Mouse (Mus musculus) liver, embryonic 16.5 days (tissue): Measurements from ENCODE around the gene Actr3. TPM values are rescaled to one million over a fixed set of nuclear protein-coding genes. Genes with fewer than 3 reads are reported as not detected.

Experiments used
- ATAC-seq: fragments of 200-750 bp; cut with Nextera tagmentation; 2 replicates; pipeline ENCODE4 v1.8.0; 2017; ENCODE audit warnings: low read depth, mild to moderate bottlenecking, moderate number of reproducible peaks, moderate library complexity
- H3K27ac ChIP-seq: fragments of 300-500 bp; sonication (generic); 2 replicates; pipeline ENCODE4 v1.5.1; 2014; ENCODE audit warnings: mild to moderate bottlenecking, low read length
- H3K27me3 ChIP-seq: fragments of 300-500 bp; sonication (generic); 2 replicates; pipeline ENCODE4 v1.6.1; 2014; ENCODE audit warnings: low read depth, low read length, mixed read lengths; ENCODE audit not compliant: control insufficient read depth, insufficient read depth
- H3K36me3 ChIP-seq: fragments of 300-500 bp; sonication (generic); 2 replicates; pipeline ENCODE4 v1.6.1; 2014; ENCODE audit warnings: mild to moderate bottlenecking; ENCODE audit not compliant: control insufficient read depth, insufficient read depth
- H3K4me1 ChIP-seq: fragments of 300-500 bp; sonication (generic); 2 replicates; pipeline ENCODE4 v1.6.1; 2014; ENCODE audit warnings: low read depth, low read length, mixed read lengths; ENCODE audit not compliant: control insufficient read depth
- H3K4me2 ChIP-seq: fragments of 300-500 bp; sonication (generic); 2 replicates; pipeline ENCODE4 v1.6.1; 2014; ENCODE audit warnings: low read depth, low read length, mixed read lengths
- H3K4me3 ChIP-seq: fragments of 300-500 bp; sonication (generic); 2 replicates; pipeline ENCODE4 v1.5.1; 2014; ENCODE audit warnings: low read depth, mild to moderate bottlenecking, low read length
- H3K9ac ChIP-seq: fragments of 300-500 bp; sonication (generic); 2 replicates; pipeline ENCODE4 v1.6.1; 2014; ENCODE audit warnings: low read depth, low read length
- H3K9me3 ChIP-seq: fragments of 300-500 bp; sonication (generic); replicated peaks from 2 replicates; pipeline ENCODE4 v1.6.1; 2016; ENCODE audit warnings: low read length; ENCODE audit not compliant: control insufficient read depth
- WGBS: fragments of 180-500 bp; shearing (Covaris S2); extraction: QIAGEN DNeasy Blood & Tissue Kit; methylation state at CpG from one replicate; pipeline ENCODE4 v1.1.7; 2014; ENCODE audit not compliant: insufficient replicate concordance; 5-methylcytosine and 5-hydroxymethylcytosine counted together
- polyA plus RNA-seq: library from polyadenylated mRNA; unstranded; fragments of >200 nt; fragmentation: Nextera tagmentation; extraction: Ambion mirVana; gene quantifications from 2 replicates; pipeline ENCODE4 v1.2.1, GENCODE M21; 2015

The Actr3 gene
- polyA plus RNA-seq, 1 experiment from 2014 or later, result 123 TPM

DNA sequence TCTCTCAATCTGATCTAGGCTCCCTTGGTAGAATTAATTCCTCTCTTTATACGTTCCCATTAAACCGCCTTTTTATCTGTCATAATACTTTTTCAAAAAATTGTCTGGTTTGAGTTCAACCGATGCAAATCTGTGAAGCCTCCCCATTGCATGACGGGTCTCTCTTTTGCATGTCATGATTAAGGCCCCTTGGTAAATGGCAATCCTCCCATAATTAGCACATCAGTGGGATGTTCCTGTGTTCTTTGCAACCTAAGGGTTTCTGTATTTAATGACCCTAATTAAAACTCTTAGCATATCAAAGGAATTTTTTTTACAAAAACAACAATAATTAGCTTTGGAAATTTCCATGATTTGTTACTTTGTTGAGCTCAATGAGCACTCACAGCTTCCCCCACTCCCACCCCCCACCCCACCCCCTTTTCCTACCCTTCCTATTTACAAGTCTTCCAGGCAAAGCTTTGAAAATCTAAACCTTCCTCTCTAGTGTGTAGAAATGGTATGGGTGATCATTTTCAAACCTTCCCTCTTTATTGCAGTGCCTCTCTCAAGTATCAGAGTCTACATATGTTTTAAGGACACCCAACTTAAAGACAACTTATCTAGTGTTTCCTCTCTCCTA, 84.0 kb downstream of the Actr3 start:
- no peak for ATAC-seq
- Histone ChIP-seq H3K9ac (no peak overlapping the region), H3K27me3 (no peaks in the 10 kb centered on the region), H3K4me3 (no peak overlapping the region), H3K36me3 (no peaks in the 10 kb centered on the region), H3K4me1 (no peaks in the 10 kb centered on the region), H3K9me3 (peaks cover 2% of the 10 kb centered on the region), H3K4me2 (no peak overlapping the region), H3K27ac (no peak overlapping the region)
- WGBS, result 75% methylated on average over 4 of the region's 4 CpGs

DNA sequence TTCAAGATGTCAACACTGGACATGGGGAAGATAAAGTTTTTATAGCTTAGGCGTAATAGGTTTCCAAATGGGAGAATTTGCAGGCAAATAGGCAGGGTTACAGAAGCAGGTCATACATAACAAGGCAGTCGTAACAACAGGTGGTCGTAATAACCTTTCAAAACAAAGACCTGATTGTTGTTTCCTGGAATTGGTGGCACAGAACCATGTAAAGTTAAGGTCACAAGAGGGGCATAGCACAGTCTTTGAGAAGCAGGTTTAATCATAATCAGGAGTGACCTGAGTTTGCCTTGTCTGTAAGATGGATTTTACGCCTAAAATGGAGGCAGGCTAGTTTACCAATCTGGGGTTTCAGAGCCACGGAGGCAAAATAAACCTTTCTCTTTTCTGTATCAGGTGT, 84.7 kb downstream of the Actr3 start:
- Histone ChIP-seq H3K36me3 (no peaks in the 10 kb centered on the region), H3K27ac (no peak overlapping the region), H3K4me1 (no peaks in the 10 kb centered on the region), H3K4me3 (no peak overlapping the region), H3K9me3 (peaks cover 2% of the 10 kb centered on the region), H3K9ac (no peak overlapping the region), H3K27me3 (no peaks in the 10 kb centered on the region), H3K4me2 (no peak overlapping the region)
- WGBS, result 73% methylated on average over 5 of the region's 5 CpGs
- no peak for ATAC-seq

DNA sequence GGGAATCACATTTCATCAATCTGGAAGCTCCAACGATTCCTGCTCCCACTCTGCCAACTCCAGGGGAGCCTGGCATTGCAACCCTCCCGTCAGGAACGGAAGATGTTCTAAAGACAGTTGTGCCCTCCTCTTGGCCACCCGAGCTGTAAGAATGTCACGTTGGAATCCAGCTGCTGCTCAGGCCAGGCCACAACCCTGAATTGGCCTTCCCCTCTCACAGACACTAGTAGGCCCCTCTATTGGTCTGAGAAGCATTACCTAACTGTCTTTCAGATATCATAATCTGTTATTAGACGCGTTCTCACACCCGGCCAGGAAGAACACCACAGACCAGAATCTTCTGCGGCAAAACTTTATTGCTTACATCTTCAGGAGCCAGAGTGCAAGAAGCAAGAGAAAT, 89.7 kb downstream of the Actr3 start:
- WGBS, result 78% methylated on average over 9 of the region's 9 CpGs
- Histone ChIP-seq H3K9me3 (peaks cover 2% of the 10 kb centered on the region), H3K36me3 (no peaks in the 10 kb centered on the region), H3K4me3 (no peak overlapping the region), H3K27me3 (no peaks in the 10 kb centered on the region), H3K4me2 (no peak overlapping the region), H3K27ac (no peak overlapping the region), H3K4me1 (no peaks in the 10 kb centered on the region), H3K9ac (no peak overlapping the region)
- no peak for ATAC-seq

GRCm38 (mm10) chr1:125345448-125345847, 90.1 kb downstream of the Actr3 start:
- no peaks in the 10 kb centered on the region for H3K36me3 ChIP-seq
- H3K4me3 ChIP-seq, result no peak overlapping the region
- no peak overlapping the region for H3K9ac ChIP-seq
- peaks cover under 1% of the 10 kb centered on the region for H3K9me3 ChIP-seq
- no peak overlapping the region for H3K4me2 ChIP-seq
- ATAC-seq, result no peak
- H3K27me3 ChIP-seq, result no peaks in the 10 kb centered on the region
- no peak overlapping the region for H3K27ac ChIP-seq
- no peaks in the 10 kb centered on the region for H3K4me1 ChIP-seq
- 76% methylated on average over 6 of the region's 6 CpGs for WGBS

- Histone ChIP-seq H3K4me2 (no peak overlapping the region), H3K27ac (no peak overlapping the region), H3K36me3 (no peaks in the 10 kb centered on the region), H3K9ac (no peak overlapping the region), H3K4me3 (no peak overlapping the region), H3K4me1 (no peaks in the 10 kb centered on the region), H3K27me3 (no peaks in the 10 kb centered on the region), H3K9me3 (no peaks in the 10 kb centered on the region)
- 47% methylated on average over 2 of the region's 2 CpGs for WGBS
- no peak for ATAC-seq
Measured at GRCm38 (mm10) chr1:125343105-125343504, 92.4 kb downstream of the Actr3 start.

Other genes with a start within 250 kb of the Actr3 start
- 31.0 and 32.7 TPM in 2 replicates for gene Slc35f5, start 124.9 kb upstream of the Actr3 start, polyA plus RNA-seq
- gene Gpr39, start 241.3 kb upstream of the Actr3 start, polyA plus RNA-seq, result 3.5 and 3.6 TPM in 2 replicates